Mouse (Mus musculus) lung, postnatal 0 days (tissue): ENCODE data around the gene St8sia1.

Source experiments
- CTCF ChIP-seq: IDR thresholded peaks from 2 replicates; pipeline ENCODE4 v1.5.1; 2016; ENCODE audit warnings: antibody characterized with exemption, mild to moderate bottlenecking
- EP300 ChIP-seq: IDR thresholded peaks from 2 replicates; pipeline ENCODE4 v1.6.1; 2016; ENCODE audit warnings: antibody characterized with exemption, mild to moderate bottlenecking, control low read depth

DNA sequence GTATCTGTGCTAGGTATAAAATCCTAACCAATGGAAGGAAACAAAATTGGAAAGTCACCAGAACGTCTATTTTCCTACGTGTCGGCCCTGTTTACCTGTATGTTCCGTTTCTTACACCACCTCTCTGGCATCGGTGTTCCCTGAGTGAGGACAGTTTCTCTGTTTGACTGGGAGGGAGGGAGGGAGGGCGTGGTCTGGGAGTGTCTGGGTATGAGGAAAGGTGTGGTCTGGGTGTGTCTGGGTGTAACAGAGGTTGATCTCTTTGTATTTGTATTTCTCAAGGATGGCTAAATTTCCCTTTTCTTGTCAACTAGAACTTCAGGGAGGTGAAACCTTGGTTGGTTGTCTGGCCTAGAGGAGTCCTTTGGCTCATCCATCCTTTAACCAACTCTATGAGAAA is 73.9 kb downstream of the St8sia1 start:
- TF ChIP-seq CTCF (no peak), EP300 (no peak)
